Mouse (Mus musculus) small intestine, adult 2 months (tissue): ENCODE data around the gene Fam83f.

Source experiments
- CTCF ChIP-seq: fragments of 200-500 bp; IDR thresholded peaks from 2 replicates; pipeline ENCODE4 v1.5.1; 2012; ENCODE audit warnings: low read depth, mild to moderate bottlenecking, control low read depth, inconsistent platforms, low read length, moderate library complexity, mixed read lengths; ENCODE audit not compliant: insufficient replicate concordance, insufficient read length; ENCODE audit errors: extremely low read depth
- POLR2A ChIP-seq: fragments of 200-500 bp; IDR thresholded peaks from 2 replicates; pipeline ENCODE4 v1.6.1; 2012; ENCODE audit warnings: low read depth, mild to moderate bottlenecking, control low read depth, inconsistent platforms, low read length, moderate library complexity

DNA sequence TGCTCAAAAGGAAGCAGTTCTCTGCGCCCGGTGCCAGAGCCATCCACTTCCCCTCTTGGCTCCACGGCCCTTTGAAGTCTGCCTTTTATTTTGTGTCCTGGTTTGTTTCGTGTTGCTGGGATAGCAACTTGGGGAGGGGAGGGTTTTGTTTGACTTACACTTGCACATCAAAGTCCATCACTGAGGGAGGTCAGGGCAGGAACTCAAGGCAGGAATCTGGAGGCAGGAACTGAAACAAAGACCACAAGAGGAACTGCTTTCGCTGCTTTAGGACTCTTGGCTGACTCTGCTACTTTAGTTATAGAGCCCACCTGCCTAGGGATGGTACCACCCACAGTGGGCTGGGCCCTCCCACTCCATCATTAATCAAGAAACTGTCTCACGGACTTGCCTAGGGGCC lies 45.2 kb upstream of the Fam83f start:
- TF ChIP-seq CTCF (no peak), POLR2A (no peak)
